Mouse (Mus musculus): ENCODE measurements around the gene Acvr1c. TPM values are rescaled to one million over a fixed set of nuclear protein-coding genes. Genes with fewer than 3 reads are reported as not detected.

Acvr1c gene
- polyA plus RNA-seq, 1 experiment, result 0.26 TPM

- DNase-seq (ENCODE audit: low read depth), result no peak
- TF ChIP-seq CTCF (IDR thresholded peaks at IDR 0.05; ENCODE audit: borderline replicate concordance, extremely low read depth, insufficient read depth, insufficient read length), result no peak
These were observed 7.0 kb downstream of the Acvr1c start for GRCm38 (mm10) chr2:58350657-58351056.

GRCm38 (mm10) chr2:58336730-58337129 lies 21.0 kb downstream of the Acvr1c start:
- DNase-seq (ENCODE audit: low read depth), result no peak
- TF ChIP-seq POLR2A (IDR thresholded peaks at IDR 0.05; ENCODE audit: borderline replicate concordance, extremely low read depth, insufficient read depth, insufficient read length, poor library complexity, severe bottlenecking), result no peak
- TF ChIP-seq CTCF (IDR thresholded peaks at IDR 0.05; ENCODE audit: borderline replicate concordance, extremely low read depth, insufficient read depth, insufficient read length), result no peak

GRCm38 (mm10) chr2:58329589-58329988 lies 28.1 kb downstream of the Acvr1c start:
- no peak for DNase-seq (ENCODE audit: low read depth)
- TF ChIP-seq POLR2A (IDR thresholded peaks at IDR 0.05; ENCODE audit: borderline replicate concordance, extremely low read depth, insufficient read depth, insufficient read length, poor library complexity, severe bottlenecking) (no peak), CTCF (IDR thresholded peaks at IDR 0.05; ENCODE audit: borderline replicate concordance, extremely low read depth, insufficient read depth, insufficient read length) (no peak)

- DNase-seq (ENCODE audit: low read depth), result peak; percentile 87
- TF ChIP-seq CTCF (IDR thresholded peaks at IDR 0.05; ENCODE audit: borderline replicate concordance, extremely low read depth, insufficient read depth, insufficient read length) (peak; percentile 73), POLR2A (IDR thresholded peaks at IDR 0.05; ENCODE audit: borderline replicate concordance, extremely low read depth, insufficient read depth, insufficient read length, poor library complexity, severe bottlenecking) (no peak)
These were observed 33.4 kb downstream of the Acvr1c start for GRCm38 (mm10) chr2:58324118-58324901.

GRCm38 (mm10) chr2:58323274-58323673 lies 34.4 kb downstream of the Acvr1c start:
- DNase-seq (ENCODE audit: low read depth), result no peak
- no peak for TF ChIP-seq CTCF (IDR thresholded peaks at IDR 0.05; ENCODE audit: borderline replicate concordance, extremely low read depth, insufficient read depth, insufficient read length)
- no peak for TF ChIP-seq POLR2A (IDR thresholded peaks at IDR 0.05; ENCODE audit: borderline replicate concordance, extremely low read depth, insufficient read depth, insufficient read length, poor library complexity, severe bottlenecking)

- no peak for TF ChIP-seq POLR2A (IDR thresholded peaks at IDR 0.05; ENCODE audit: borderline replicate concordance, extremely low read depth, insufficient read depth, insufficient read length, poor library complexity, severe bottlenecking)
- TF ChIP-seq CTCF (IDR thresholded peaks at IDR 0.05; ENCODE audit: borderline replicate concordance, extremely low read depth, insufficient read depth, insufficient read length), result no peak
- no peak for DNase-seq (ENCODE audit: low read depth)
These were observed 41.5 kb downstream of the Acvr1c start for GRCm38 (mm10) chr2:58316186-58316585.

- TF ChIP-seq POLR2A (IDR thresholded peaks at IDR 0.05; ENCODE audit: borderline replicate concordance, extremely low read depth, insufficient read depth, insufficient read length, poor library complexity, severe bottlenecking) (no peak), CTCF (IDR thresholded peaks at IDR 0.05; ENCODE audit: borderline replicate concordance, extremely low read depth, insufficient read depth, insufficient read length) (no peak)
These were observed 48.0 kb downstream of the Acvr1c start for GRCm38 (mm10) chr2:58309695-58310094.

GRCm38 (mm10) chr2:58304450-58304849 lies 53.2 kb downstream of the Acvr1c start:
- TF ChIP-seq POLR2A (IDR thresholded peaks at IDR 0.05; ENCODE audit: borderline replicate concordance, extremely low read depth, insufficient read depth, insufficient read length, poor library complexity, severe bottlenecking) (no peak), CTCF (IDR thresholded peaks at IDR 0.05; ENCODE audit: borderline replicate concordance, extremely low read depth, insufficient read depth, insufficient read length) (no peak)
- DNase-seq (ENCODE audit: low read depth), result no peak

More at GRCm38 (mm10) chr2:58309695-58310094, 48.0 kb downstream of the Acvr1c start:
- no peak for DNase-seq (ENCODE audit: low read depth)

GRCm38 (mm10) chr2:58289759-58290431 lies 67.8 kb downstream of the Acvr1c start:
- DNase-seq (ENCODE audit: low read depth), result peak; percentile 34
- TF ChIP-seq CTCF (IDR thresholded peaks at IDR 0.05; ENCODE audit: borderline replicate concordance, extremely low read depth, insufficient read depth, insufficient read length), result no peak
- no peak for TF ChIP-seq POLR2A (IDR thresholded peaks at IDR 0.05; ENCODE audit: borderline replicate concordance, extremely low read depth, insufficient read depth, insufficient read length, poor library complexity, severe bottlenecking)

GRCm38 (mm10) chr2:58289331-58289730 lies 68.4 kb downstream of the Acvr1c start:
- no peak for TF ChIP-seq CTCF (IDR thresholded peaks at IDR 0.05; ENCODE audit: borderline replicate concordance, extremely low read depth, insufficient read depth, insufficient read length)
- TF ChIP-seq POLR2A (IDR thresholded peaks at IDR 0.05; ENCODE audit: borderline replicate concordance, extremely low read depth, insufficient read depth, insufficient read length, poor library complexity, severe bottlenecking), result no peak
- no peak for DNase-seq (ENCODE audit: low read depth)

- DNase-seq (ENCODE audit: low read depth), result peak; percentile 49
These were observed 75.3 kb downstream of the Acvr1c start for GRCm38 (mm10) chr2:58282259-58282910.

More at GRCm38 (mm10) chr2:58282259-58282910, 75.3 kb downstream of the Acvr1c start:
- peak; percentile 65 for TF ChIP-seq CTCF (IDR thresholded peaks at IDR 0.05; ENCODE audit: borderline replicate concordance, extremely low read depth, insufficient read depth, insufficient read length)
- TF ChIP-seq POLR2A (IDR thresholded peaks at IDR 0.05; ENCODE audit: borderline replicate concordance, extremely low read depth, insufficient read depth, insufficient read length, poor library complexity, severe bottlenecking), result no peak
